Mouse (Mus musculus) kidney, adult 2 months (tissue): ENCODE results near the gene Scn1b. TPM values are rescaled to one million over a fixed set of nuclear protein-coding genes. Genes with fewer than 3 reads are reported as not detected.

Experiments used
- DNase-seq: peaks from one replicate; pipeline ENCODE4 v3.0.0; 2021
- H3K27ac ChIP-seq: fragments of 200-500 bp; 2 replicates; pipeline ENCODE4 v1.5.1; 2012; ENCODE audit warnings: low read depth, low read length, control low read depth, inconsistent platforms; ENCODE audit not compliant: insufficient read depth
- H3K27me3 ChIP-seq: fragments of 200-500 bp; replicated peaks from 2 replicates; pipeline ENCODE4 v1.6.1; 2012; ENCODE audit warnings: mild to moderate bottlenecking, moderate library complexity, low read length, inconsistent platforms; ENCODE audit not compliant: control insufficient read depth, insufficient read depth
- H3K36me3 ChIP-seq: fragments of 200-500 bp; 2 replicates; pipeline ENCODE4 v1.6.1; 2012; ENCODE audit warnings: mild to moderate bottlenecking, moderate library complexity, low read length, inconsistent platforms; ENCODE audit not compliant: control insufficient read depth, insufficient read depth
- H3K4me1 ChIP-seq: fragments of 200-500 bp; 2 replicates; pipeline ENCODE4 v1.6.1; 2011; ENCODE audit warnings: low read length; ENCODE audit not compliant: control insufficient read depth, insufficient read depth
- H3K4me3 ChIP-seq: fragments of 200-500 bp; 2 replicates; pipeline ENCODE4 v1.5.1; 2011; ENCODE audit warnings: mild to moderate bottlenecking, low read depth, low read length, control low read depth; ENCODE audit not compliant: insufficient read depth
- CTCF ChIP-seq: fragments of 200-500 bp; conservative IDR thresholded peaks from 2 replicates; pipeline ENCODE4 v1.5.1; 2011; ENCODE audit warnings: low read depth, mild to moderate bottlenecking, control low read depth, low read length, moderate library complexity, mixed read lengths; ENCODE audit not compliant: insufficient read depth, insufficient read length
- POLR2A ChIP-seq: fragments of 200-500 bp; IDR thresholded peaks from one replicate; pipeline ENCODE4 v1.6.1; 2011; ENCODE audit warnings: low read depth, low read length, control low read depth
- WGBS: fragments of 180-500 bp; shearing (Covaris S2); methylation state at CpG from one replicate; pipeline ENCODE4 v1.1.7; 2018; 5-methylcytosine and 5-hydroxymethylcytosine counted together
- polyA plus RNA-seq: library from polyadenylated mRNA; depleted of rRNA; stranded (reverse); fragments of >200 nt; gene quantifications from 2 replicates; pipeline ENCODE4 v1.2.3, GENCODE M21; 2012

The Scn1b gene
- polyA plus RNA-seq, 1 experiment, result 27.9 TPM

- 8% methylated on average over 9 of the region's 9 CpGs for WGBS
- Histone ChIP-seq H3K27ac (peak overlapping the region; percentile 27), H3K4me3 (peak overlapping the region; percentile 29; the same call in 1 of the 2 replicates), H3K36me3 (no peaks in the 10 kb centered on the region), H3K27me3 (no peaks in the 10 kb centered on the region), H3K4me1 (peaks cover 12% of the 10 kb centered on the region)
- peak; percentile 76 for DNase-seq
- TF ChIP-seq CTCF, result no peak
- no peak for TF ChIP-seq POLR2A
These were observed 22.0 kb upstream of the Scn1b start for GRCm38 (mm10) chr7:31148756-31149155.

GRCm38 (mm10) chr7:31148086-31148485 is 21.3 kb upstream of the Scn1b start:
- peak overlapping the region; percentile 27; the same call in 1 of the 2 replicates for H3K27ac ChIP-seq
- DNase-seq, result no peak
- no peak overlapping the region for H3K4me3 ChIP-seq
- TF ChIP-seq CTCF (no peak), POLR2A (no peak)
- WGBS, result 81% methylated on average over 3 of the region's 3 CpGs
- H3K4me1 ChIP-seq, result peaks cover 12% of the 10 kb centered on the region
- no peaks in the 10 kb centered on the region for H3K27me3 ChIP-seq
- H3K36me3 ChIP-seq, result no peaks in the 10 kb centered on the region

GRCm38 (mm10) chr7:31145596-31146160 is 18.9 kb upstream of the Scn1b start:
- Histone ChIP-seq H3K4me1 (peaks cover 6% of the 10 kb centered on the region), H3K27ac (no peak overlapping the region), H3K27me3 (no peaks in the 10 kb centered on the region), H3K36me3 (peaks cover 2% of the 10 kb centered on the region), H3K4me3 (no peak overlapping the region)
- TF ChIP-seq POLR2A (no peak), CTCF (no peak)
- DNase-seq, result no peak
- 58% methylated on average over 12 of the region's 12 CpGs for WGBS

GRCm38 (mm10) chr7:31144886-31145285 is 18.1 kb upstream of the Scn1b start:
- 97% methylated on average over 16 of the region's 16 CpGs for WGBS
- DNase-seq, result no peak
- Histone ChIP-seq H3K27me3 (no peaks in the 10 kb centered on the region), H3K4me3 (no peak overlapping the region), H3K36me3 (peaks cover 2% of the 10 kb centered on the region), H3K4me1 (peaks cover 6% of the 10 kb centered on the region), H3K27ac (no peak overlapping the region)
- TF ChIP-seq CTCF (peak; percentile 27; the same call in 1 of the 2 replicates), POLR2A (no peak)

- no peaks in the 10 kb centered on the region for H3K27me3 ChIP-seq
- peaks cover 4% of the 10 kb centered on the region for H3K36me3 ChIP-seq
- WGBS, result 87% methylated on average over 10 of the region's 10 CpGs
- no peak overlapping the region for H3K4me3 ChIP-seq
- no peak for TF ChIP-seq CTCF
- TF ChIP-seq POLR2A, result no peak
- no peak for DNase-seq
- H3K4me1 ChIP-seq, result no peaks in the 10 kb centered on the region
- H3K27ac ChIP-seq, result no peak overlapping the region
These were observed 14.1 kb upstream of the Scn1b start for GRCm38 (mm10) chr7:31140941-31141340.

- WGBS, result 83% methylated on average over 4 of the region's 4 CpGs
These were observed 13.5 kb upstream of the Scn1b start for GRCm38 (mm10) chr7:31140302-31140701.

GRCm38 (mm10) chr7:31139765-31140164 is 13.0 kb upstream of the Scn1b start:
- no peak overlapping the region for H3K27ac ChIP-seq
- H3K27me3 ChIP-seq, result no peaks in the 10 kb centered on the region
- WGBS, result 56% methylated on average over 5 of the region's 5 CpGs
- TF ChIP-seq CTCF (peak; percentile 94), POLR2A (no peak)
- H3K4me3 ChIP-seq, result no peak overlapping the region
- DNase-seq, result peak; percentile 77
- H3K36me3 ChIP-seq, result peaks cover 4% of the 10 kb centered on the region
- no peaks in the 10 kb centered on the region for H3K4me1 ChIP-seq

More at GRCm38 (mm10) chr7:31140302-31140701, 13.5 kb upstream of the Scn1b start:
- Histone ChIP-seq H3K27me3 (no peaks in the 10 kb centered on the region), H3K36me3 (peaks cover 4% of the 10 kb centered on the region), H3K4me3 (no peak overlapping the region), H3K4me1 (no peaks in the 10 kb centered on the region), H3K27ac (no peak overlapping the region)
- no peak for TF ChIP-seq CTCF
- TF ChIP-seq POLR2A, result no peak
- DNase-seq, result no peak

GRCm38 (mm10) chr7:31135717-31136116 is 8.9 kb upstream of the Scn1b start:
- no peak for DNase-seq
- Histone ChIP-seq H3K4me3 (no peak overlapping the region), H3K27me3 (no peaks in the 10 kb centered on the region), H3K27ac (no peak overlapping the region), H3K4me1 (no peaks in the 10 kb centered on the region), H3K36me3 (peaks cover 1% of the 10 kb centered on the region)
- WGBS, result 92% methylated on average over 10 of the region's 10 CpGs
- TF ChIP-seq POLR2A, result no peak
